Mouse (Mus musculus) gastrocnemius, postnatal 10 days (tissue): Measurements from ENCODE around the gene Slc22a20. TPM values are rescaled to one million over a fixed set of nuclear protein-coding genes. Genes with fewer than 3 reads are reported as not detected.

ENCODE experiments used
- DNase-seq: peaks from one replicate; pipeline ENCODE4 v3.0.0; 2021; ENCODE audit warnings: mixed read lengths
- long read RNA-seq, 2 experiments: library from polyadenylated mRNA; stranded (forward); transcript quantifications; one replicate each; pipeline ENCODE4 v2.0.0; 2021
- total RNA-seq, 2 experiments: library from RNA; stranded (reverse); gene quantifications; 2 replicates each; pipeline ENCODE4 v1.2.3; 2021

Slc22a20 gene
- total RNA-seq, result not detected
- long read RNA-seq, experiment 1, result 0 reads
- long read RNA-seq, experiment 2, result 0 reads

DNA sequence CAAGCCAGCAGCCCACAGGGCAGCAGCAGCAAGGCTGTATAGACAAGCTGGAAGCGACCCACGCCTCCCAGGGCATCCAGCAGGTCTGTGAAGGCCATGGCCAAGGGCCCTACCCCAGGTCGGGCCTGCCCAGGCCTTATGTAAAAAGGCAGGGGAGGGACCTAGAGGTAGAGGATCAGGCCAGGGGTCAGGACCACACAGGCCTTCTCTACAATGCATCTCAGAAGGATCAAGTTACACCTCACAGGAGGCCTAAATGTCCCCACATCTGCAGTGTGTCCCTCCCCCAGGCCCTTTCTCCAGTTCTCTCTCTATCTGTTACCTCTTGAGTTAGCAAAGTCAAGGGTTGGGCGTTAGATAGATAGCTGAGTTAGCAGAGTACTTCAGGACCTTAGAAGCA lies at the start of gene Slc22a20:
Slc22a20 (minus strand) TSS at position 101 of the 400 bp plus-strand sequence.
- no peak for DNase-seq

DNA sequence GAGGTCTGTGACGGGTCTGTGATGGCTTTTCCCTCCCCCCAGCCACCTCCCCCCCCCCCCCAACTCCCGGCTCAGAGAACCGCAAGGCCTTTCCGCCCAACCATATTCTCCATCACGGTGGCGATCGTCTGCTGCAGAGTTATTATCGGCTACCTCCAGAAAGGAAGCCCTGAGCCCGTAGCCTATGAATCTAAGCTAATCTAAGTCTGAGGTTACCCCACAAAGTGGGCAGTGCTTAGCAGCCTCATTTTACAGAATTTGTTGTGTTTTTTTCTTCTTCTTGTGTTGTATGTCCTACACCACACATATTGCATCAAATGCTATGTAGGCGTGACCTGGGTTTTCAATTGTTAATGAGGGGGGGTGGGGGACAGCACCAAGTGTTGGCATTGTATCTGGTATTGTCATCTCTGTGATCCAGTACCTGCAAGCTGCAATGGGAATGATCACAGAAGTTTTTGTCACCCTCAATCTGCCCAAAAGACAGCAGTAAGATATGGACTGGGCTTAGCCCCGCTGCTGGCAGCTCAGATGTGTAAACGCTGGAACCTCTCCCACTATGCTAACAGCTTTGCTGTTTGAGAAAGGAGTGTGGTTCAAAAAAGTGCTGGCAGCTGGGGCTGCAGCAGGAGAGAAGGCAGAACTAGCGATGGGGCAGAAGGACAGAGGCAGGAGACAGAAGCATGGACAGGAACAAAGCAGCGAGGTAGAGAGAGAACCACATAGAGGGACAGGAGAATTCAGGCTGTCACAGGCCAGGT lies 44.8 kb upstream of the Slc22a20 start:
- no peak for DNase-seq

DNA sequence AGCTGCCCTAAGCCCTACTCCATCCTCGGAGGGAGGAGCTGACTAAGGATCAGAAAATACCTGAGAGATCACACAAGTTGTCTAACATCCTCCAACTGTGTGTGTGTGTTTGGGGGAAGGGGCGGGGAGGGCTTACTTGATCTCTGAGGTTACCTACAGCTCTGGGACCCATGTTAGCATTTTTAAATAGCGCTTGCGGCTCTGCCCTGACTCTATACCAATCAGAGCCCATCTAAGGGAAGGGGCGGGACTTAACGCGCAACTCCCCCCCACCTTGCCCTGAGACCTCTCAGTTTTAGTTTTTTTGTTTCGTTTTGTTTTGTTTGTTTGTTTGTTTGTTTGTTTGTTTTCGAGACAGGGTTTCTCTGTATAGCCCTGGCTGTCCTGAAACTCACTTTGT lies 43.5 kb upstream of the Slc22a20 start:
- DNase-seq, result no peak

DNA sequence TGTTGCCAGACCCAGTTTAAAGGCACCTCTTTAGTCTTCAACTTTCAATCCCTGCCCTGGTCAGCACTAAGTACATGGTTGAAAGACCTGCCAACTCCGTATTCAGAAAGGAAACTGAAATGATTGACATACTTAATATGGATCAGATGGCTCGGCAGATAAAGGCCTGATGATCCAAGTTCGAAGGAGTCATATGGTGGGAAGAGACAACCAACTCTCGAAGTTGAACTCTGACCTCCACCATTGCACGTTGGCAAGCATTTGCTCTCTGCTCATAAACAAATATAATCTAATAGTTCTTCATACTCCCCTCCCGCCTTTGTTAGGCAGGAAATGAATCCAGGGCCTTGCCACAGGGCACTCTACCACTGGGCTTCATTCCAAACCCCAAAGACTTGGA lies 43.0 kb upstream of the Slc22a20 start:
- DNase-seq, result no peak

DNA sequence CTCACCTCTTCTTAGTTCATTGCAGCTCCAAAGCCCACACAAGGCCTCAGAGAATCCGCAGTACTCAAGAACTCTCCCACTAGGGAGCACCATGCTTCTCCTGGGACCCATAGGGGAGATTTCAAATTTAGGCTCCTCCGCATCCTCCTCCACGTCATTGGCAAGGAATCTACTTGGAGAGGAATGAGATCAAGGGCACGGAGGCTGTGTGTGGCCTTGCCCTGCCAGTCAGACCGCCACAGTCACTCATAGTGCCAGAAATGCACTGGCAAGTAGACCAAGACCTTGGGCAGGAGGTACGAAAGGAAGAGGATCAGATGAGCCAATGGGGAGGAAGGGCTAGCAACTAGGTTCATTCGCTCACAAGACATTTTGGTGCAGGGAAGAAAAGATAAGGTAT lies 38.0 kb upstream of the Slc22a20 start:
- DNase-seq, result no peak

DNA sequence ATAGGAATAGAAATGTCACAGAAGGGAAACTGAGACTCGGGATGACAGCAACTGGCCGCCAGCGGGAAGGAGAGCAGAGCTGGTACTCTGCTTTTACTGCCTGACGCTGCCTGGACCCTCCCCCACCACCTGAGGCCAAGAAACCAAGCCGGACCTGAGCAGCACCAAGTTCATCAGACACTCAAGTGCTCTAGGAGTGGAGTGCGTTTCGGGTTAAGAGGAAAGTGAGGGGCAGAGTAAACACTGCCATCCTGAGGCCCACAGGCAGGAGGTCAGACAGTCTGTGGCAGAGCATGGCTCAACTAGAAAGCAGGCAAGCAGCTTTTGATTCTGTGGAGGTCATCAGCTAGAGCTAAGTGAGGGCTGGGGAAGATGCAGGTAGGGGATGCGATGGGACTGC lies 37.1 kb upstream of the Slc22a20 start:
- no peak for DNase-seq

- no peak for DNase-seq
Observed at GRCm38 (mm10) chr19:6020276-6020675, 34.3 kb upstream of the Slc22a20 start.

DNA sequence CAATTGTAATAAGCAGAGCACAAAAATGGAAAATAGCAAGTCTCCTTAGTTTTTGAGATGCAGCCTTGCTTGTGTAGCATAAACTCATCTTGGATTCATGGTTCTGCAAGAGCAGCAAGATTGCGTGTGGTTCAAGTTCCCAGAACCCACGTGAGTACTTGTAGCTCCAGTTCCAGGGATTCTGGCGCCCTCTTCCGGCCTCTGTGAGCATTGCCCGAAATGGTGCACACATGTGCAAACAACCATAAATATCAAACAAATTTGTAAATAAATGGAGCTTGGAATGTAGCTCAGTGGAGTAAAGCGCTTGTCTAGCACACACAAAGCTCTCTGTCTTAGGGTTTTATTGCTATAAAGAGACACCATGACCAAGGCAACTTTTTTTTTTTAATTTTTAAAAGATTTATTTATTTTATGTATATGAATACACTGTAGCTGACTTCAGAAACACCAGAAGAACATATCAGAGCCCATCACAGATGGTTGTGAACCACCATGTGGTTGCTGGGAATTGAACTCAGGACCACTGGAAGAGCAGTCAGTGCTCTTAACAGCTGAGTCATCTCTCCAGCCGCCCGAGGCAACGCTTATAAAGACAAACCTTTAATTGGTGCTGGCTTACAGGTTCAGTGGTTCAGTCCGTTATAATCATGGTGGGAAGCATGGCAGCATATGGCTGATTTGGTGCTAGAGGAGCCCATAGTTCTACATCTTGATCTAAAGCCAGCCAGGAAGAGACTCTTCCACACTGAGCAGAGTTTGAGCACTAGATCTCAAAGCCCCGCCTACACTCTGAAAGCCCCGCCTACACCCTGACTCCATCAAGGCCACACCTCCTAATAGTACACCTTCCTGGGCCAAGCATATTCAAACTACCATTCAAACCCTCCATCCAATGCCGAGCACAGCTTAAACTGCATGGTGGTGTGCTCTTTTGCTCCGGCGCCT lies 32.5 kb upstream of the Slc22a20 start:
- DNase-seq, result peak; percentile 89

GRCm38 (mm10) chr19:6016532-6016931 lies 30.6 kb upstream of the Slc22a20 start:
- DNase-seq, result no peak

DNA sequence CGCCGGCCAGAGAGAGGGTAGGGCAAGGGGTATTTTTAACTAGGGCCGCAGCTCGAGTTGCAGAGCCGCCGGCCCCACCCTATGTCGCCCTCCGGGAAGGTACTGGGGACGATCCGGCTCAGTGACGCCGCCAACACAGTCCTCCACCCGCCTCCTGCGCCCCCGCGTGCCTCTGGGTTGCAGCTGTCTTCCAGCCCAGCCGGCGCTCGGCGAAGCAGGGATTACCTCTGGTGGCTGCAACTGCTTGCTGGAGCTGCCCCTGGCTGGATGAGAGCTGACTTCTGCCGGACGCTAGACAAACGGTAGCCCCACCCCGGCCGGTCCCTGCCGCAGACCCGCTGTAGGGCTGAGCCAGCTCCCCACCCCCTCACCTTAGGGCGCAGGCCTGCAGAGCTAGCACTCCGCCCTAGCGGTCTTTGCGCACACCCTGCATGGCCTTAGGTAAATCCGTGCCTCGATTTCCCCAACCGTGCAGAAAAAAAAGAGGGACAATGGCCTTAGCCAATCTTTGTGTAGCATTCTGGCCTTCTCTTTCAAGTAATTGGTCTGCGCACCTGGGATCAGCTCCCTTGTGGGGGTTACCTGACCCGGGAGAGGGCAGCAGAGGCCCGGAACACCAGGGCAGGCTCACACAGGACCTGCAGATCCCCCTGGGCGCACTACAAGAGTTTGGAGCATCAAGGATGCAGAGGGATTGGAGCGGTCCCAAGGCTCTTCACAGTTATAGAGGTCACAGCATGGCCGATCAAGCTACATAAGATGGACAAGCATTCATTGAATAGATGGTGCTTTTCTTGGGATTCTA lies 29.8 kb upstream of the Slc22a20 start, which contains the start of gene Capn1:
Capn1 (minus strand) TSS at position 387 of the 805 bp plus-strand sequence.
- DNase-seq, result peak; percentile 84

GRCm38 (mm10) chr19:6014991-6015510 lies 29.1 kb upstream of the Slc22a20 start:
- DNase-seq, result peak; percentile 51

DNA sequence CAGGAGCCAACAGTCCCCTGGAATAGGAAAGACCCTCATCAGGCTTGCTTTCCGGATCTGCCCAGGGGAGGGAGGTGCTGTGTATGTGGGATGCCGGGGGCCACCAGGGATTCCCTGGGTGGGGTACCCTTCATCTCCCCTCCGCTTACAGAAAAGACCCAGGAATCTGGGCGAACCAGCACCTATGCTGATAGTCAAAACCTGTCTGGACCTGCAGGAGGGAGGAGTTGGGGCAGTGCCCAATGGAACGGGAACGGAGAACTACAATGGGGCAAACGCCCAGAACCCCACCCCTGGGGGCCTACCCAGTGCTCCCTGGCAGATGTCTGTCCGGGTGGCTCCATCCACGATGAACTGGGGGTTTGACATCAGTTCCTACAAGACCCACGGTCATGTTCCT lies 27.7 kb upstream of the Slc22a20 start:
- DNase-seq, result no peak

- no peak for DNase-seq
Observed at GRCm38 (mm10) chr19:6009137-6009536, 23.2 kb upstream of the Slc22a20 start.

GRCm38 (mm10) chr19:6007013-6007412 lies 21.1 kb upstream of the Slc22a20 start:
- DNase-seq, result no peak

- DNase-seq, result no peak
Observed at GRCm38 (mm10) chr19:6005541-6005940, 19.6 kb upstream of the Slc22a20 start.

- no peak for DNase-seq
Observed at GRCm38 (mm10) chr19:5999969-6000368, 14.0 kb upstream of the Slc22a20 start.

DNA sequence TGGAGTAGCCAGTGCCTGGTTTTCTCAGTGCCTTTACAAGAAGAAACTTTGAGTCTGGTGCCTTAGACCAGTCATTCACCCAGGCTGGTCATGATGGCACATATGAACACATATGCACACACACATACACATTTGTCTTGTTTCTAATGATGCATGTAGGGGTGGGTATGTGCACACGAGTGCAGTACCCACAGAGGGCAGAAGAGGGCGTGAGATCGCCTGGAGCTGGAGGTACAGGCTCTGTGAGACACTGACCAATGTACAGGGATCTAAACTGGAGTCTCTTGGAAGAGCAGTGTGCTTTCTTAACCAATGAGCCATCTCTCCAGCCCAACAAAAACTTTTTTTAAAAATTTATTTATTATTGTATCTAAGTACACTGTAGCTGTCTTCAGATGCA lies 12.2 kb upstream of the Slc22a20 start:
- no peak for DNase-seq

- no peak for DNase-seq
Observed at GRCm38 (mm10) chr19:5994711-5995110, 8.8 kb upstream of the Slc22a20 start.

DNA sequence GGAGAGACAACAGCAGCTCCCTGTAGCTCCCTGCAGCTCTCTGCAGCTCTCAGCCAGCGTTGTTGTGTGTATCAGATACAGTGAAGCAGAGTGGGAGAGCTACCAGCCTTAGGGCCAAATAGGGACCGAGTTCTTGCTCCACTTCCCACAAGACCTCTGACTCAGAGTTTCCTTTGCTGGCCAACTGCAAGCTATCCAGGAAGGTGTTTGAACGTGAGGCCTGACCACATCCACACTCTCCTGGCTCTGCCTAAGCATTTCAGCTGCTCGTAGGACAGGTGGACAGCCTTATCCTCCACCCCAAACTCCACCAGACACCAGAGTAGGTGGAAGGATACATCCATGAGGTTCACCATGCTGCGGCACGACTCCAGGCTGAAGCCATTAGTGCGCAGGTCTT lies 6.1 kb upstream of the Slc22a20 start:
- no peak for DNase-seq

- DNase-seq, result no peak
Observed at GRCm38 (mm10) chr19:5991467-5991866, 5.5 kb upstream of the Slc22a20 start.

DNA sequence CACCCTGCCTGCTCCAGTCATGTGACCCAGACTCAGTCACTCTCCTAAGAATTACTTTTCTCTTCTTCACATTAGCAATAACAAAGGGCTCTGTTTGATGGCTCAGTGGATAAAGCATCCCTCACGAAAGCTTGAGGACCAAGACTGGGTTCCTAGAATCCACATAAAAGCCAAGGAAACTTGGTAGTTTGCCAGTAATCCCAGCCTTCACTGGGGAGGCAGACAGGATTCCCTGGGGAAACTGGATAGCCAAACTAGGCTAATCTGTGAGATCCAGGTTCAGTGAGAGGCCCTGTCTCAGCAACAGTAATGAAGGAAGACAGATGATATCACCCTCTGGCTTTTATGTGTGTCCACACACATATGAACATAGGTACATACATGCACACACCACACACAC lies 5.0 kb upstream of the Slc22a20 start:
- no peak for DNase-seq

DNA sequence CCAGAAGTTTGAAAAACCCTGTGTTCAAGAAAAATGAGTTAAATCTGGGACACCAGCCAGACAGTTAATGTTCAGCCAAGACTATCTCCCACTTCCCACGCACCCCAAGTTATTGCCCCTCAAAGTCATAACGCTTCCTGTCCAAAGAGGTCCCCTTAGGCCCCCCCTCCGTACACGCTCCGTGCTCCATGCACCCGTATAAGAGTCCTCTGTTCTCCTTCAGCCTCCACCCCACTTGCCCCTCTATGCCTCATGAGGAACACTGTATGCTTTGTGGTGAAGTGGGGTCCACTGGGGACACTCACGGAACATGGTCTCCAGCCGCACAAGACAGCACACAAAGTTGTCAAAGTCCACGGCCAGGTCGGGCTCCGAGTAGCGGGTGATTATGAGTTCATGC lies 4.1 kb upstream of the Slc22a20 start:
- no peak for DNase-seq
